Mouse (Mus musculus) ovary, postnatal 10 days (tissue): ENCODE measurements around the gene Ptprt.

Experiments
- DNase-seq: peaks from one replicate; pipeline ENCODE4 v3.0.0; 2022; ENCODE audit warnings: low spot score

The Ptprt gene

GRCm38 (mm10) chr2:162411014-162411413 lies 249.9 kb downstream of the Ptprt start:
- DNase-seq: no peak

GRCm38 (mm10) chr2:162409245-162409644 lies 251.7 kb downstream of the Ptprt start:
- DNase-seq: no peak

- no peak for DNase-seq
Measured at GRCm38 (mm10) chr2:162401316-162402100, 259.4 kb downstream of the Ptprt start.

GRCm38 (mm10) chr2:162394601-162395000 lies 266.3 kb downstream of the Ptprt start:
- no peak for DNase-seq

GRCm38 (mm10) chr2:162391834-162392233 lies 269.1 kb downstream of the Ptprt start:
- DNase-seq: no peak

- no peak for DNase-seq
Measured at GRCm38 (mm10) chr2:162377309-162377708, 283.6 kb downstream of the Ptprt start.

GRCm38 (mm10) chr2:162349047-162349446 lies 311.9 kb downstream of the Ptprt start:
- DNase-seq: no peak

GRCm38 (mm10) chr2:162341846-162342245 lies 319.1 kb downstream of the Ptprt start:
- no peak for DNase-seq

- DNase-seq: no peak
Measured at GRCm38 (mm10) chr2:162340231-162340630, 320.7 kb downstream of the Ptprt start.

- DNase-seq: no peak
Measured at GRCm38 (mm10) chr2:162332066-162332683, 328.8 kb downstream of the Ptprt start.

- no peak for DNase-seq
Measured at GRCm38 (mm10) chr2:162329430-162329829, 331.5 kb downstream of the Ptprt start.

- DNase-seq: no peak
Measured at GRCm38 (mm10) chr2:162322411-162322810, 338.5 kb downstream of the Ptprt start.

- DNase-seq: no peak
Measured at GRCm38 (mm10) chr2:162307996-162308395, 353.0 kb downstream of the Ptprt start.

GRCm38 (mm10) chr2:162294070-162294469 lies 366.9 kb downstream of the Ptprt start:
- DNase-seq: no peak

GRCm38 (mm10) chr2:162282606-162283005 lies 378.3 kb downstream of the Ptprt start:
- DNase-seq: no peak

GRCm38 (mm10) chr2:162282121-162282520 lies 378.8 kb downstream of the Ptprt start:
- no peak for DNase-seq

GRCm38 (mm10) chr2:162273826-162274225 lies 387.1 kb downstream of the Ptprt start:
- DNase-seq: no peak

GRCm38 (mm10) chr2:162251272-162251671 lies 409.7 kb downstream of the Ptprt start:
- DNase-seq: no peak

GRCm38 (mm10) chr2:162248296-162248695 lies 412.7 kb downstream of the Ptprt start:
- no peak for DNase-seq

GRCm38 (mm10) chr2:162222476-162222875 lies 438.5 kb downstream of the Ptprt start:
- no peak for DNase-seq

- no peak for DNase-seq
Measured at GRCm38 (mm10) chr2:162220586-162220985, 440.4 kb downstream of the Ptprt start.

GRCm38 (mm10) chr2:162219507-162219906 lies 441.4 kb downstream of the Ptprt start:
- DNase-seq: no peak

GRCm38 (mm10) chr2:162217896-162218295 lies 443.1 kb downstream of the Ptprt start:
- no peak for DNase-seq

GRCm38 (mm10) chr2:162212397-162212796 lies 448.6 kb downstream of the Ptprt start:
- no peak for DNase-seq
